In the genomic region with DNA sequence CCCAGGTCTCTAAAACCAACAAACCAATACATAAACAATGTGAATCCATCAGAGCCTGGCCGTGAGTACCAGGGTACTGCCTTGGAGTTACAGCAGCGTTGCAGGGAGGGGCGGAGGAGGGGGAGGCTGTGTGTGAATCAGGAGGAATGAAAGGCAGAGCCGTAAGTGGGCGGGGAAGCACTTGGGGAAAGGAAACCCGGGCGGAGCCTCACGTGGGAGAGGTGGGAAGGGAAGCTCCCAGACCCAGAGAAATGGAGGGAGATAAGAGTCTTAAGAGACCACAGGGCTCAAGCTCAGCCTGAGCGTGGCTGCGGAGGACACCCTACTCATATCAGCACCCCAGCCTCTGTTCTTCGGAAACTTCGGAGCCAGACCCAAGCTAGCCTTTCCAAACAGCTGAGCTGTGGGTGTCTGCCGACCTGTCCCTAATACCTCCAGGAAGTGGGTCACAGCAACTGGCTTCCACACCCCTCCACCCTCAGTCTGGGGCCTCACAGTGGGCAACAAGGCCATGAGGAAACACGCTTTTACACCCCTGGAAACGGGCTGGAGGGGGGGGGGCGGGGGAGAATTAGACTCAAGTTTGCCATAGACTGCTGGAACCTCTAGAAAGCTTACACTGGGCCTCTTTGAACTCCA, we compare ENCODE assay signal across 8 mouse cellular contexts. TPM values are rescaled to one million over a fixed set of nuclear protein-coding genes. Genes with fewer than 3 reads are reported as not detected.
DNase-seq lines count a peak whose midpoint lies in the region; ATAC-seq lines count a peak whose summit lies in the region.

No protein-coding gene starts in this region.

- H3K9me3 ChIP-seq in forebrain, embryonic 11.5 days (ENCODE audit: control insufficient read depth, low read length) = no peaks in the 10 kb centered on the region
- no peaks in the 10 kb centered on the region for H3K9me3 ChIP-seq in hindbrain, embryonic 10.5 days
- no peaks in the 10 kb centered on the region for H3K9me3 ChIP-seq in limb, embryonic 10.5 days (replicated peaks)
- H3K9me3 ChIP-seq in stomach, embryonic 16.5 days (replicated peaks; ENCODE audit: control insufficient read depth, low read length) = no peaks in the 10 kb centered on the region

- no peaks in the 10 kb centered on the region for H3K27me3 ChIP-seq in forebrain, embryonic 11.5 days (ENCODE audit: control insufficient read depth, insufficient read depth, low read length)
- H3K27me3 ChIP-seq in hindbrain, embryonic 10.5 days (ENCODE audit: insufficient read depth, poor library complexity, severe bottlenecking) = 0 out of 2 replicates have a peak, but pooled peaks cover 15% of the 10 kb centered on the region
- peaks cover 6% of the 10 kb centered on the region; the same call in 1 of the 2 replicates for H3K27me3 ChIP-seq in limb, embryonic 10.5 days (ENCODE audit: low read depth, poor library complexity, severe bottlenecking)
- no peaks in the 10 kb centered on the region for H3K27me3 ChIP-seq in stomach, embryonic 16.5 days (ENCODE audit: control insufficient read depth, insufficient read depth, low read length)

- ATAC-seq in forebrain, embryonic 11.5 days (replicated peaks; ENCODE audit: low FRiP score) = peak; percentile 68
- peak; percentile 88 for ATAC-seq in stomach, embryonic 16.5 days (ENCODE audit: insufficient read depth, low FRiP score)
- ATAC-seq in monocyte, adult 5-6 weeks (replicated peaks; ENCODE audit: insufficient number of reproducible peaks, low FRiP score, low TSS enrichment, poor library complexity, severe bottlenecking) = no peak

- 14% methylated on average over 16 of the region's 16 CpGs for WGBS in forebrain, embryonic 11.5 days
- WGBS in hindbrain, embryonic 10.5 days = 11% methylated on average over 16 of the region's 16 CpGs
- WGBS in limb, embryonic 10.5 days = 8% methylated on average over 16 of the region's 16 CpGs
- 5% methylated on average over 16 of the region's 16 CpGs for WGBS in stomach, embryonic 16.5 days

- H3K9ac ChIP-seq in forebrain, embryonic 11.5 days (ENCODE audit: low read length) = peak overlapping the region; percentile 2
- H3K9ac ChIP-seq in stomach, embryonic 16.5 days (ENCODE audit: low read length) = peak overlapping the region; percentile 64

- no peak overlapping the region for H3K27ac ChIP-seq in forebrain, embryonic 11.5 days (ENCODE audit: low read depth, low read length)
- peak overlapping the region; percentile 73 for H3K27ac ChIP-seq in hindbrain, embryonic 10.5 days
- H3K27ac ChIP-seq in limb, embryonic 10.5 days = peak overlapping the region; percentile 64
- H3K27ac ChIP-seq in stomach, embryonic 16.5 days (ENCODE audit: low read length) = no peak overlapping the region

- H3K4me2 ChIP-seq in forebrain, embryonic 11.5 days (ENCODE audit: low read depth, low read length, severe bottlenecking) = peak overlapping the region; percentile 42; the same call in 1 of the 2 replicates
- peak overlapping the region; percentile 55 for H3K4me2 ChIP-seq in stomach, embryonic 16.5 days (ENCODE audit: low read depth, low read length)

- H3K36me3 ChIP-seq in forebrain, embryonic 11.5 days (ENCODE audit: control insufficient read depth, insufficient read depth, low read length) = no peaks in the 10 kb centered on the region
- H3K36me3 ChIP-seq in hindbrain, embryonic 10.5 days = no peaks in the 10 kb centered on the region
- no peaks in the 10 kb centered on the region for H3K36me3 ChIP-seq in limb, embryonic 10.5 days
- no peaks in the 10 kb centered on the region for H3K36me3 ChIP-seq in stomach, embryonic 16.5 days (ENCODE audit: control insufficient read depth, insufficient read depth, low read length)

- H3K4me3 ChIP-seq in forebrain, embryonic 11.5 days (ENCODE audit: low read depth, low read length) = peak overlapping the region; percentile 5; the same call in 1 of the 2 replicates
- H3K4me3 ChIP-seq in hindbrain, embryonic 10.5 days = peak overlapping the region; percentile 41
- H3K4me3 ChIP-seq in limb, embryonic 10.5 days = peak overlapping the region; percentile 43
- H3K4me3 ChIP-seq in stomach, embryonic 16.5 days (replicated peaks; ENCODE audit: low read length) = peak overlapping the region; percentile 40

- H3K4me1 ChIP-seq in forebrain, embryonic 11.5 days (replicated peaks; ENCODE audit: control insufficient read depth, insufficient read depth, low read length) = peaks cover 6% of the 10 kb centered on the region; the same call in 1 of the 2 replicates
- H3K4me1 ChIP-seq in hindbrain, embryonic 10.5 days (replicated peaks) = peaks cover 41% of the 10 kb centered on the region
- peaks cover 17% of the 10 kb centered on the region for H3K4me1 ChIP-seq in limb, embryonic 10.5 days
- H3K4me1 ChIP-seq in stomach, embryonic 16.5 days (ENCODE audit: control insufficient read depth, insufficient read depth, low read length) = peaks cover 4% of the 10 kb centered on the region; the same call in 1 of the 2 replicates

- peak; percentile 63 for DNase-seq in right cerebral cortex, adult 18-20 months
- no peak for DNase-seq in right cerebral cortex, postnatal 4 days
- peak; percentile 78 for DNase-seq in forebrain, embryonic 11.5 days (ENCODE audit: low spot score)
- DNase-seq in hindbrain, embryonic 10.5 days (ENCODE audit: low spot score) = peak; percentile 59
- DNase-seq in limb, embryonic 10.5 days (ENCODE audit: low spot score) = peak; percentile 73
- DNase-seq in mesoderm, embryonic 11.5 days (ENCODE audit: low read depth, low spot score) = peak; percentile 65

RNA-seq across cellular contexts. Expression of gene Tead4, which starts 14.7 kb away (rescaled TPM):
- 1.1 TPM in 2 replicates for polyA plus RNA-seq in forebrain, embryonic 11.5 days (2014; fragmentation: Nextera tagmentation; extraction: Ambion mirVana)
- 2.5 and 2.9 TPM in 2 replicates for polyA plus RNA-seq in hindbrain, embryonic 10.5 days (2016; fragmentation: Nextera tagmentation; extraction: Ambion mirVana)
- 2.5 and 3.2 TPM in 2 replicates for polyA plus RNA-seq in limb, embryonic 10.5 days (2016; fragmentation: Nextera tagmentation; extraction: Ambion mirVana)
- 0.79 and 2.0 TPM in 2 replicates for polyA plus RNA-seq in stomach, embryonic 16.5 days (2015; fragmentation: Nextera tagmentation; extraction: Ambion mirVana)
- not detected in 3 replicates for total RNA-seq in monocyte, adult 5-6 weeks (2017)

Comparison
In these comparisons a context has a peak if more than half of its experiments do, and no peak if none do; other contexts are left out.
1. H3K27ac ChIP-seq: peak in hindbrain, embryonic 10.5 days (single experiment) and limb, embryonic 10.5 days (single experiment); none in forebrain, embryonic 11.5 days (single experiment) and stomach, embryonic 16.5 days (single experiment).
2. Peak in every context shown above with its lines, with median percentiles within 50 percentile points of each other: H3K4me3 ChIP-seq.